In the genomic region with DNA sequence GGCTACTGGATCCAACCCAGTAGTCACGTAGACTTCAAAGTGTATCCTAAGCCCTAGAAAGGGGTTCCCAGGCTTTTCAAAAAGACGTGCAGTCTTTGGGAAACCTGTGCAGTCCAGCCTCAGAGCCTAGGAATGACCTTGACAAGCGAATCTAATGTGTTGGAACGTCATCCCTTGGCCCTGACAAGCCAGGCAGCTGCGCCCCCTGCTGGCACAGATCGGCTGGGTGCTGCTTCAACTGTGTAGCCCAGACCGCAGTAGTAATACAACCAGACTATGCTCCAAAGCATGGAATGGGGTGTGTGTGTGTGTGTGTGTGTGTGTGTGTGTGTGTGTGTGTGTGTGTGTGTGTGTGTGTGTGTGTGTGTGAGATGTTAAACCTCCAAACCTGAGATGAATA, we compare ENCODE assay signal across 8 mouse cellular contexts.
DNase-seq lines count a peak whose midpoint lies in the region; ATAC-seq and TF ChIP-seq lines count a peak whose summit lies in the region.

No protein-coding gene starts in this region.

- TF ChIP-seq EP300 in ES-Bruce4 (IDR thresholded peaks at IDR 0.05; ENCODE audit: insufficient read depth, low read depth, low read length) = 0 out of 2 replicates have a peak, but pooled peaks have one; percentile 27
- TF ChIP-seq EP300 in heart, postnatal 0 days (IDR thresholded peaks at IDR 0.05; ENCODE audit: low read depth) = no peak

- H3K27me3 ChIP-seq in ES-Bruce4 (ENCODE audit: control insufficient read depth, insufficient read depth, low read length, poor library complexity, severe bottlenecking) = no peaks in the 10 kb centered on the region
- peaks cover 11% of the 10 kb centered on the region for H3K27me3 ChIP-seq in forebrain, embryonic 14.5 days (replicated peaks; ENCODE audit: control insufficient read depth, insufficient read depth, low read length)
- no peaks in the 10 kb centered on the region for H3K27me3 ChIP-seq in heart, postnatal 0 days (ENCODE audit: control insufficient read depth, insufficient read depth, low read length)
- peaks cover 45% of the 10 kb centered on the region for H3K27me3 ChIP-seq in liver, embryonic 15.5 days
- no peaks in the 10 kb centered on the region for H3K27me3 ChIP-seq in neural tube, embryonic 15.5 days (replicated peaks)

- WGBS in forebrain, embryonic 14.5 days = 9% methylated on average over 7 of the region's 7 CpGs
- 6% methylated on average over 7 of the region's 7 CpGs for WGBS in heart, postnatal 0 days
- WGBS in liver, embryonic 15.5 days (ENCODE audit: insufficient replicate concordance) = 13% methylated on average over 7 of the region's 7 CpGs
- WGBS in neural tube, embryonic 15.5 days = 7% methylated on average over 7 of the region's 7 CpGs

- no peak overlapping the region for H3K4me3 ChIP-seq in ES-Bruce4 (ENCODE audit: low read depth, low read length)
- no peak overlapping the region for H3K4me3 ChIP-seq in forebrain, embryonic 14.5 days (ENCODE audit: low read depth, low read length)
- H3K4me3 ChIP-seq in heart, postnatal 0 days (ENCODE audit: low read depth, low read length) = no peak overlapping the region
- H3K4me3 ChIP-seq in liver, embryonic 15.5 days (replicated peaks) = no peak overlapping the region
- no peak overlapping the region for H3K4me3 ChIP-seq in neural tube, embryonic 15.5 days (replicated peaks)

- H3K27ac ChIP-seq in ES-Bruce4 (ENCODE audit: insufficient read depth, low read length) = no peak overlapping the region
- peak overlapping the region; percentile 10; the same call in 1 of the 2 replicates for H3K27ac ChIP-seq in forebrain, embryonic 14.5 days (ENCODE audit: low read depth, low read length)
- 0 out of 2 replicates have a peak overlapping the region, but pooled peaks have one; percentile 38 for H3K27ac ChIP-seq in heart, postnatal 0 days (ENCODE audit: low read depth)
- H3K27ac ChIP-seq in liver, embryonic 15.5 days (replicated peaks) = no peak overlapping the region
- peak overlapping the region; percentile 63; the same call in 1 of the 2 replicates for H3K27ac ChIP-seq in neural tube, embryonic 15.5 days (replicated peaks)

- no peaks in the 10 kb centered on the region for H3K9me3 ChIP-seq in ES-Bruce4 (replicated peaks; ENCODE audit: control insufficient read depth, insufficient read depth, low read length, poor library complexity, severe bottlenecking)
- H3K9me3 ChIP-seq in forebrain, embryonic 14.5 days (replicated peaks; ENCODE audit: control insufficient read depth, low read length) = no peaks in the 10 kb centered on the region
- no peaks in the 10 kb centered on the region for H3K9me3 ChIP-seq in heart, postnatal 0 days (replicated peaks; ENCODE audit: control insufficient read depth, low read length)
- no peaks in the 10 kb centered on the region for H3K9me3 ChIP-seq in liver, embryonic 15.5 days (replicated peaks)
- H3K9me3 ChIP-seq in neural tube, embryonic 15.5 days (replicated peaks) = no peaks in the 10 kb centered on the region

- no peaks in the 10 kb centered on the region for H3K36me3 ChIP-seq in ES-Bruce4 (ENCODE audit: control insufficient read depth, insufficient read depth, low read length, poor library complexity, severe bottlenecking)
- no peaks in the 10 kb centered on the region for H3K36me3 ChIP-seq in forebrain, embryonic 14.5 days (ENCODE audit: control insufficient read depth, insufficient read depth, low read length)
- no peaks in the 10 kb centered on the region for H3K36me3 ChIP-seq in heart, postnatal 0 days (replicated peaks; ENCODE audit: control insufficient read depth, insufficient read depth, low read length)
- H3K36me3 ChIP-seq in liver, embryonic 15.5 days (replicated peaks) = no peaks in the 10 kb centered on the region
- 0 out of 2 replicates have a peak, but pooled peaks cover 3% of the 10 kb centered on the region for H3K36me3 ChIP-seq in neural tube, embryonic 15.5 days

- TF ChIP-seq POLR2A in ES-Bruce4 (IDR thresholded peaks at IDR 0.05; ENCODE audit: insufficient read depth, low read length) = no peak

- DNase-seq in c-Kit-positive CD71-positive TER-119-positive erythroid progenitor cells, embryonic 14.5 days (ENCODE audit: low spot score) = peak; percentile 86
- DNase-seq in forebrain, embryonic 14.5 days (ENCODE audit: low spot score) = peak; percentile 88
- DNase-seq in heart, postnatal 0 days (ENCODE audit: low spot score) = peak; percentile 72
- DNase-seq in kidney, postnatal 36 days = peak; percentile 77 to 94
- peak; percentile 13 to 22 for DNase-seq in thymus, adult 18-20 months

- ATAC-seq in forebrain, embryonic 14.5 days = peak; percentile 86; the same call in 1 of the 2 replicates
- ATAC-seq in heart, postnatal 0 days (ENCODE audit: insufficient read depth, low read depth) = peak; percentile 85
- ATAC-seq in liver, embryonic 15.5 days (ENCODE audit: insufficient read depth) = peak; percentile 71
- peak; percentile 69 for ATAC-seq in neural tube, embryonic 15.5 days (ENCODE audit: low FRiP score)

- peak; percentile 97 for TF ChIP-seq CTCF in ES-Bruce4 (IDR thresholded peaks at IDR 0.05; ENCODE audit: low read depth, low read length)
- peak; percentile 95 for TF ChIP-seq CTCF in heart, postnatal 0 days (IDR thresholded peaks at IDR 0.05; ENCODE audit: low read depth)

- H3K4me1 ChIP-seq in ES-Bruce4 (ENCODE audit: control insufficient read depth, insufficient read depth, low read length) = no peaks in the 10 kb centered on the region
- H3K4me1 ChIP-seq in forebrain, embryonic 14.5 days (ENCODE audit: control insufficient read depth, insufficient read depth, low read length) = no peaks in the 10 kb centered on the region; the same call in 1 of the 2 replicates
- H3K4me1 ChIP-seq in heart, postnatal 0 days (ENCODE audit: control insufficient read depth, insufficient read depth) = peaks cover 3% of the 10 kb centered on the region; the same call in 1 of the 2 replicates
- peaks cover 26% of the 10 kb centered on the region for H3K4me1 ChIP-seq in liver, embryonic 15.5 days (replicated peaks)
- H3K4me1 ChIP-seq in neural tube, embryonic 15.5 days = peaks cover 37% of the 10 kb centered on the region

- no peak overlapping the region for H3K4me2 ChIP-seq in forebrain, embryonic 14.5 days (ENCODE audit: low read length)
- no peak overlapping the region for H3K4me2 ChIP-seq in heart, postnatal 0 days (ENCODE audit: low read depth, low read length)
- peak overlapping the region; percentile 43 for H3K4me2 ChIP-seq in liver, embryonic 15.5 days
- no peak overlapping the region for H3K4me2 ChIP-seq in neural tube, embryonic 15.5 days

- no peak overlapping the region for H3K9ac ChIP-seq in ES-Bruce4 (ENCODE audit: low read depth, poor library complexity, severe bottlenecking)
- no peak overlapping the region for H3K9ac ChIP-seq in forebrain, embryonic 14.5 days (ENCODE audit: low read length)
- H3K9ac ChIP-seq in heart, postnatal 0 days (replicated peaks; ENCODE audit: low read depth, low read length) = no peak overlapping the region
- H3K9ac ChIP-seq in liver, embryonic 15.5 days = no peak overlapping the region
- H3K9ac ChIP-seq in neural tube, embryonic 15.5 days (replicated peaks) = no peak overlapping the region

Comparison
In these comparisons a context has a peak if more than half of its experiments do, and no peak if none do; other contexts are left out.
1. H3K27ac ChIP-seq: peak in forebrain, embryonic 14.5 days (single experiment), heart, postnatal 0 days (single experiment) and neural tube, embryonic 15.5 days (single experiment); none in ES-Bruce4 (single experiment) and liver, embryonic 15.5 days (single experiment).
2. DNase-seq: peak in every context shown above with its lines; median percentile 88 in forebrain, embryonic 14.5 days; 86 in c-Kit-positive CD71-positive TER-119-positive erythroid progenitor cells, embryonic 14.5 days; 86 in kidney, postnatal 36 days; 72 in heart, postnatal 0 days; 18 in thymus, adult 18-20 months.
3. Peak in every context shown above with its lines, with median percentiles within 50 percentile points of each other: ATAC-seq.